Mouse (Mus musculus) bone marrow macrophage, adult 2 months (primary cell): ENCODE results near the gene Hist1h1c.

ENCODE experiments used
- CTCF ChIP-seq: IDR thresholded peaks from 2 replicates; pipeline ENCODE4 v1.5.1; 2012; ENCODE audit warnings: low read depth, mild to moderate bottlenecking, low read length, moderate library complexity
- POLR2A ChIP-seq: IDR thresholded peaks from 2 replicates; pipeline ENCODE4 v1.6.1; 2012; ENCODE audit warnings: mild to moderate bottlenecking, low read depth, low read length, borderline replicate concordance

DNA sequence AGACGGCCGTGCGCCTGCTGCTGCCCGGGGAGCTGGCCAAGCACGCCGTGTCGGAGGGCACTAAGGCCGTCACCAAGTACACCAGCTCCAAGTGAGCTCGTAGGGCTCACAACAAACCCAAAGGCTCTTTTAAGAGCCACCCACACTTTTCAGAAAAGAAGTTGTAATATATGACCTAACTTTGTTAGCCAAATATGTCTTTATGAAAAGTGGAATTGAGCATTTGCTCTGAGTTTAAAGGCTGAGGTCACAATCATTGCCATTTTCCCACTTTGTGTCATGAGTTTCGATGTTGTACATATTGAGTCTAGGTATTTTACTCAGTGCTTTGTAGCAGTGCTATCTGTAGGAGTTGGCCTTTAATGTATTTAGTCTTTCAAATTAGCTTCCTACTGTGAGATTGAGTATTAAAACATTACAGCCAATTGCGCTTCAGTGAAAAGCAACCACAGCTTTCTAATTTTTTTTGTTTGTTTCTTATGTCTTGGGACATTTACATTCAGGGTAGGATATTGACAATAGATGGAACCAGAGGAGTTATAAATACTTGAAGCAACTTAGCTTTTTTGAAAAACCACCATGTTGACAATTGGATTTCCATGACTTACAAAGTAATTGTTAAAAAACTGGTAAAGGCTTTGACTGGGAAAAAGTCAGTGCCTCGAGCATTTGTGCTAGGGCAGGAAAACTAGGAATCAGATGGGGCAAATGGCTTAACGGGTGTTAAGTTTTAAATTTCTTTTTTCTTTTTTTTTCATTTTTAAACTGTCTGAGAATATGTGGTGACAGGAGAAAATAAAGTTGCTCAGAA lies 8.7 kb downstream of the Hist1h1c start:
- TF ChIP-seq CTCF (no peak), POLR2A (no peak)
